Mouse (Mus musculus): Measurements from ENCODE around the gene Serpinb6b. TPM values are rescaled to one million over a fixed set of nuclear protein-coding genes. Genes with fewer than 3 reads are reported as not detected.
"Not testable (repeated sequence)": the region's sequence is repeated elsewhere in the genome, so short reads cannot be mapped to it uniquely, and the experiment has no call there.

Serpinb6b gene
- polyA plus RNA-seq, 1 experiment from 2014 or later: 4.5 TPM

GRCm38 (mm10) chr13:32939191-32939590, 25.8 kb upstream of the Serpinb6b start:
- H3K9ac ChIP-seq (ENCODE audit: low read length); H3K4me2 ChIP-seq (ENCODE audit: low read depth, low read length); H3K4me1 ChIP-seq (ENCODE audit: control insufficient read depth, insufficient read depth, low read length); H3K9me3 ChIP-seq (replicated peaks; ENCODE audit: control insufficient read depth, low read length); ATAC-seq (ENCODE audit: insufficient read depth, low FRiP score); H3K36me3 ChIP-seq (ENCODE audit: control insufficient read depth, insufficient read depth, low read length); H3K27me3 ChIP-seq (ENCODE audit: control insufficient read depth, insufficient read depth, low read length); H3K27ac ChIP-seq (ENCODE audit: low read length); H3K4me3 ChIP-seq (replicated peaks; ENCODE audit: low read length): not testable (repeated sequence)
- 70% methylated on average over 3 of the region's 3 CpGs for WGBS

- H3K4me3 ChIP-seq (replicated peaks; ENCODE audit: low read length): no peak overlapping the region
Observed at GRCm38 (mm10) chr13:32956537-32956936, 8.5 kb upstream of the Serpinb6b start.

GRCm38 (mm10) chr13:32957917-32958316, 7.1 kb upstream of the Serpinb6b start:
- no peak overlapping the region for H3K4me3 ChIP-seq (replicated peaks; ENCODE audit: low read length)
- H3K4me2 ChIP-seq (ENCODE audit: low read depth, low read length): no peak overlapping the region
- no peaks in the 10 kb centered on the region for H3K4me1 ChIP-seq (ENCODE audit: control insufficient read depth, insufficient read depth, low read length)
- H3K27me3 ChIP-seq (ENCODE audit: control insufficient read depth, insufficient read depth, low read length): no peaks in the 10 kb centered on the region
- H3K36me3 ChIP-seq (ENCODE audit: control insufficient read depth, insufficient read depth, low read length): no peaks in the 10 kb centered on the region
- WGBS: 39% methylated on average over 4 of the region's 4 CpGs
- no peak for ATAC-seq (ENCODE audit: insufficient read depth, low FRiP score)
- H3K9ac ChIP-seq (ENCODE audit: low read length): no peak overlapping the region
- no peaks in the 10 kb centered on the region for H3K9me3 ChIP-seq (replicated peaks; ENCODE audit: control insufficient read depth, low read length)
- H3K27ac ChIP-seq (ENCODE audit: low read length): no peak overlapping the region

More at GRCm38 (mm10) chr13:32956537-32956936, 8.5 kb upstream of the Serpinb6b start:
- no peaks in the 10 kb centered on the region for H3K36me3 ChIP-seq (ENCODE audit: control insufficient read depth, insufficient read depth, low read length)
- no peak for ATAC-seq (ENCODE audit: insufficient read depth, low FRiP score)
- no peaks in the 10 kb centered on the region for H3K9me3 ChIP-seq (replicated peaks; ENCODE audit: control insufficient read depth, low read length)
- H3K4me2 ChIP-seq (ENCODE audit: low read depth, low read length): no peak overlapping the region
- H3K27me3 ChIP-seq (ENCODE audit: control insufficient read depth, insufficient read depth, low read length): no peaks in the 10 kb centered on the region
- no peaks in the 10 kb centered on the region for H3K4me1 ChIP-seq (ENCODE audit: control insufficient read depth, insufficient read depth, low read length)
- WGBS: 56% methylated on average over 4 of the region's 4 CpGs
- no peak overlapping the region for H3K27ac ChIP-seq (ENCODE audit: low read length)
- no peak overlapping the region for H3K9ac ChIP-seq (ENCODE audit: low read length)

GRCm38 (mm10) chr13:32958521-32958920, 6.5 kb upstream of the Serpinb6b start:
- H3K4me3 ChIP-seq (replicated peaks; ENCODE audit: low read length); H3K9me3 ChIP-seq (replicated peaks; ENCODE audit: control insufficient read depth, low read length); H3K27me3 ChIP-seq (ENCODE audit: control insufficient read depth, insufficient read depth, low read length); H3K4me2 ChIP-seq (ENCODE audit: low read depth, low read length); ATAC-seq (ENCODE audit: insufficient read depth, low FRiP score); H3K36me3 ChIP-seq (ENCODE audit: control insufficient read depth, insufficient read depth, low read length); H3K9ac ChIP-seq (ENCODE audit: low read length); H3K27ac ChIP-seq (ENCODE audit: low read length); H3K4me1 ChIP-seq (ENCODE audit: control insufficient read depth, insufficient read depth, low read length): not testable (repeated sequence)
- WGBS: 75% methylated on average over 7 of the region's 7 CpGs

- H3K4me3 ChIP-seq (replicated peaks; ENCODE audit: low read length): no peak overlapping the region
- WGBS: 56% methylated on average over 9 of the region's 9 CpGs
- H3K27ac ChIP-seq (ENCODE audit: low read length): no peak overlapping the region
- no peaks in the 10 kb centered on the region for H3K27me3 ChIP-seq (ENCODE audit: control insufficient read depth, insufficient read depth, low read length)
- H3K9me3 ChIP-seq (replicated peaks; ENCODE audit: control insufficient read depth, low read length): no peaks in the 10 kb centered on the region
- H3K4me2 ChIP-seq (ENCODE audit: low read depth, low read length): no peak overlapping the region
- no peak overlapping the region for H3K9ac ChIP-seq (ENCODE audit: low read length)
- no peak for ATAC-seq (ENCODE audit: insufficient read depth, low FRiP score)
- H3K4me1 ChIP-seq (ENCODE audit: control insufficient read depth, insufficient read depth, low read length): peaks cover 7% of the 10 kb centered on the region; the same call in 1 of the 2 replicates
- H3K36me3 ChIP-seq (ENCODE audit: control insufficient read depth, insufficient read depth, low read length): no peaks in the 10 kb centered on the region
Observed at GRCm38 (mm10) chr13:32963990-32964753, 837 bp upstream of the Serpinb6b start.

- Histone ChIP-seq H3K9ac (ENCODE audit: low read length) (no peak overlapping the region), H3K36me3 (ENCODE audit: control insufficient read depth, insufficient read depth, low read length) (no peaks in the 10 kb centered on the region), H3K4me3 (replicated peaks; ENCODE audit: low read length) (no peak overlapping the region), H3K4me2 (ENCODE audit: low read depth, low read length) (peak overlapping the region; percentile 58), H3K27ac (ENCODE audit: low read length) (no peak overlapping the region), H3K4me1 (ENCODE audit: control insufficient read depth, insufficient read depth, low read length) (peaks cover 7% of the 10 kb centered on the region; the same call in 1 of the 2 replicates), H3K9me3 (replicated peaks; ENCODE audit: control insufficient read depth, low read length) (no peaks in the 10 kb centered on the region), H3K27me3 (ENCODE audit: control insufficient read depth, insufficient read depth, low read length) (no peaks in the 10 kb centered on the region)
- WGBS: 62% methylated on average over 5 of the region's 5 CpGs
- no peak for ATAC-seq (ENCODE audit: insufficient read depth, low FRiP score)
Observed at GRCm38 (mm10) chr13:32966116-32966515, 1.1 kb downstream of the Serpinb6b start.

- Histone ChIP-seq H3K4me3 (replicated peaks; ENCODE audit: low read length) (no peak overlapping the region), H3K9me3 (replicated peaks; ENCODE audit: control insufficient read depth, low read length) (no peaks in the 10 kb centered on the region), H3K36me3 (ENCODE audit: control insufficient read depth, insufficient read depth, low read length) (no peaks in the 10 kb centered on the region), H3K4me2 (ENCODE audit: low read depth, low read length) (no peak overlapping the region), H3K9ac (ENCODE audit: low read length) (no peak overlapping the region), H3K27me3 (ENCODE audit: control insufficient read depth, insufficient read depth, low read length) (no peaks in the 10 kb centered on the region), H3K4me1 (ENCODE audit: control insufficient read depth, insufficient read depth, low read length) (peaks cover 7% of the 10 kb centered on the region; the same call in 1 of the 2 replicates), H3K27ac (ENCODE audit: low read length) (no peak overlapping the region)
- no peak for ATAC-seq (ENCODE audit: insufficient read depth, low FRiP score)
Observed at GRCm38 (mm10) chr13:32967233-32967632, 2.2 kb downstream of the Serpinb6b start.

- Histone ChIP-seq H3K27me3 (ENCODE audit: control insufficient read depth, insufficient read depth, low read length) (no peaks in the 10 kb centered on the region), H3K27ac (ENCODE audit: low read length) (no peak overlapping the region), H3K9me3 (replicated peaks; ENCODE audit: control insufficient read depth, low read length) (no peaks in the 10 kb centered on the region), H3K9ac (ENCODE audit: low read length) (no peak overlapping the region), H3K36me3 (ENCODE audit: control insufficient read depth, insufficient read depth, low read length) (no peaks in the 10 kb centered on the region), H3K4me2 (ENCODE audit: low read depth, low read length) (no peak overlapping the region), H3K4me3 (replicated peaks; ENCODE audit: low read length) (no peak overlapping the region), H3K4me1 (ENCODE audit: control insufficient read depth, insufficient read depth, low read length) (peaks cover 7% of the 10 kb centered on the region; the same call in 1 of the 2 replicates)
- ATAC-seq (ENCODE audit: insufficient read depth, low FRiP score): peak; percentile 60; the same call in 1 of the 2 replicates
- WGBS: 77% methylated on average over 5 of the region's 5 CpGs
Observed at GRCm38 (mm10) chr13:32968353-32968984, 3.5 kb downstream of the Serpinb6b start.

GRCm38 (mm10) chr13:32968996-32969640, 4.1 kb downstream of the Serpinb6b start:
- Histone ChIP-seq H3K27ac (ENCODE audit: low read length) (no peak overlapping the region), H3K9me3 (replicated peaks; ENCODE audit: control insufficient read depth, low read length) (no peaks in the 10 kb centered on the region), H3K4me2 (ENCODE audit: low read depth, low read length) (no peak overlapping the region), H3K27me3 (ENCODE audit: control insufficient read depth, insufficient read depth, low read length) (no peaks in the 10 kb centered on the region), H3K4me1 (ENCODE audit: control insufficient read depth, insufficient read depth, low read length) (peaks cover 7% of the 10 kb centered on the region; the same call in 1 of the 2 replicates), H3K36me3 (ENCODE audit: control insufficient read depth, insufficient read depth, low read length) (no peaks in the 10 kb centered on the region), H3K4me3 (replicated peaks; ENCODE audit: low read length) (no peak overlapping the region), H3K9ac (ENCODE audit: low read length) (no peak overlapping the region)
- 65% methylated on average over 4 of the region's 4 CpGs for WGBS
- ATAC-seq (ENCODE audit: insufficient read depth, low FRiP score): no peak

Data from stomach, embryonic 16.5 days (tissue).